Mouse (Mus musculus): ENCODE results near the gene Rps6kc1. TPM values are rescaled to one million over a fixed set of nuclear protein-coding genes. Genes with fewer than 3 reads are reported as not detected.

Gene Rps6kc1
- polyA plus RNA-seq, 3 experiments from 2014 or later, result 4.7 to 8.8 (median 8.8) TPM

DNA sequence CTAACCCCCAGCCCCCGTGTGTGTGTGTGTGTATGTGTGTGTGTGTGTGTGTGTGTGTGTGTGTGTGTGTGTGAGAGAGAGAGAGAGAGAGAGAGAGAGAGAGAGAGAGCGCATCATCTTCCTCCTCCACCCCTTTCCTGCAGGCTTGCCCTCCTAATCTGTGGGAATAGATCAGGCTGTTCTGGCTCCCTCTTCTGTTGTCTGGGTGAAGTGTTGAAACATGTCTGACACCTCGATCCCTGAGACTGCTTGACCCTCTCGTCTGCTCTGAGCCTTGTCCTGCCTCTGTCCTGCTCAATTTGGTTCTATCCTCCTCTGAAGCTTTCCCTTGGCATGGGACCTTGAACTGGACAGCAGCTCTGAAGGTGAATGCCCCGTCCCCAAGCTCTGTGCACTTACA, 149.8 kb downstream of the Rps6kc1 start:
- ATAC-seq, result no peak

DNA sequence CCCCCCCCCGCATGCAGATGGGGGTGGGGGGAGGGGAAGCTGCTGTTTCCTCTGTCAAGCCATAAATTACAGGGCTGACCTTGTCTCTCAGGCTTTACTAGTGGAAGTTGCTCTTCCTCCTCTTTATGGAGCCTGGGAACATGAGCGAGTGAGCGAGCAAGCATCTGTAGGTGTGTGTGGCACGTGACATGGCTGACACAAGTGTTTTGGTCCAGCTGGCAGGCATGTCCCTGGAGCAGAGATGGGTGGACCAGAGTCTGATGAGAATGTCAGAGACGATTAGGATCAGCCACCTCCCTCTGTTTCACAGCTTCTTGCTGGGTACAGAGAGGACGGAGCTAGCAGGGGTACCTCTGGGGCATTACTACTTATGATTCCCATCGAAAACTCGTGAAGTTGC, 153.7 kb downstream of the Rps6kc1 start:
- no peak for ATAC-seq

DNA sequence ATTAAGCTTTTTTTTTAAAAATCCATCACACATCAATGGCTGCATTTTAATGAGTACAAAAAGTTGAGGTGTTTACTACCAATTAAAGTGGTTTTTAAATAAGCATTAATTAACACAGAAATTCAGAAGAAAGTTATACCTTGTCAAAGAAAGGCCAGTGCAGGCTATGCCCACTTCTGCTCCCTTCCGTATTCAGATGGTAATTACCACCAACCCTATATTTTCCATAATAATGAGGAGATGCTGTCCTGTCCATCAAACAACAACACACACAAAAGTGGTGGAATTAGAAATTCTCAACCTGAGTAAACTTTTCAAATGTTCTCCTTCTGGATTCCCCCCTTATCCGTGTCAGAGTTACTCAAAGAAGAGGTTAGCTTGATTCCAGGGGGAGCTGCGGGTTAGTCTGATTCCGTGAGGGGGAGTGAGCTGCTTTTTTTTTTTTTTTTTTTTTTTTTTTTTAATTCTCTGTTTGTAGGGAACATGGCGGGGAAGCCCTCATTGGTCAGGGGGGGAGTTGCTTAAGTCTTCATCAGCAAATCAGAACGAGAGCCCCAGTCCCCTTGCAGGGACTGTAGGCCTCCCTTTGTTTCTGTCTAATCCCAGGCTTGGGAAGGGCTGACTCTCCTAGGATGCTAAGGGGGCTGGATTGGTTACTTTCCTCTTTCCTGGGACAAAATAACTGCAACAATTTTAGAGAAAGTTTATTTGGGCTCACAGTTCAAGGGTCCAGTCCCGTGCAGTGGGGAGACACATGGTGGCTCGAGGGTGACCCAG, 159.6 kb downstream of the Rps6kc1 start:
- no peak for ATAC-seq

DNA sequence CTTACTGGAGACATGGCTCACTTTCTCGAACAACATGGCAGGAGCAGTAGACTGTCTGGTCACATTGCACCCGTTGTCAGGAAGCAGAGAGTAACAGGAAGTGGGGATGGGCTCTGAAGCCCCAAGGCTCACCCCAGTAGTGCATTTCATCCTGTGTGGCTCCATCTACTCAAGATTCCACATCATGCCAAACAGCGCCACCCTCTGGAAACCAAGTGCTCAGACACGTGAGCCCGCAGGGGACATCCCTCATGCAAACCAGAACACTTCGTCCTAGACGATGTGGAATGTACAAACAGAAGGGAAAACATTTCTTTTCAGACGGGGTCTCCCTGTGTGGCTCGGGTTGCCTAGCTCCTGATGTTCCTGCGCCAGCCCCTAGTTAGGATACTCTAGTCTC, 162.6 kb downstream of the Rps6kc1 start:
- no peak for ATAC-seq

DNA sequence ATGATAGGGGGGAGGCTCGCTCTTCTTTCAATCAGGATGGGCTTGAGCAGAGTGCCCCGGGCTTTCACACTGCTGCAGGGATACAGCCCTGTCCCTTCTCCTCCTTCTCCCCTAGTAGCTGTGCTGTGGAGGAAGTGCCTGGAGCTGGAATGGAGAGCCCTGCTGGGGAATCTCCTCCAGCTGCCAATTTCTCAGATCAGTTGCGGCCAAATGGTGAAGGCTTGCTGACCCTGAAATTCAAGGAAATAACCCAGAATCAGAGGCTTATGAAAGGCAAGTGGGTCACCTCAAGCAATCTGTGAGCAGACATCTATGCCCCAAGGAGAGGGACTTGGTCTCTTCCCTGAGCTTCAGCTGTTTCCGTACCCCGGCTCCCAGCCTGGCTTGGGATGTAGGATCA, 170.1 kb downstream of the Rps6kc1 start:
- ATAC-seq, result no peak

- ATAC-seq, result no peak
Measured at GRCm38 (mm10) chr1:190732803-190733202, 178.8 kb downstream of the Rps6kc1 start.

- no peak for ATAC-seq
Measured at GRCm38 (mm10) chr1:190729516-190730088, 182.0 kb downstream of the Rps6kc1 start.

GRCm38 (mm10) chr1:190728111-190728651, 183.4 kb downstream of the Rps6kc1 start:
- no peak for ATAC-seq

DNA sequence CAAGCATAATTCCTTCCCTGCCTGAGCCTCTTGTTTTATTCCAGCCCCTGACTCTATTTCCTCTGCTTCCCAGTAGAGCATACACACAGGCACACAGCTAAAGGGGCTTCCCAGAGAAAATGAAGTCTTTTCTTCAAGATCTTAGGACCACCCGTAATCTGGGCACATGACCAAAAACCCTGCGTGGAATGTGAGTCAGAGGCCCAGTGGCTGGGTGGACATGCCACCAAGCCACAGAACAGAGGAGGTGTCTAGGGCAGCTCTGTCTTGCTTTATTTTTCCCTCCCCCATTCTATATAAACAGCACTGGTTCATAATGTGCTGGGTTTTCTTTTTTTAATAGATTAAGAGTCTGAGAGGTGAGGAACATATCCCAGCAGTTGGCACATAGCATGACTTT, 184.2 kb downstream of the Rps6kc1 start:
- ATAC-seq, result no peak

DNA sequence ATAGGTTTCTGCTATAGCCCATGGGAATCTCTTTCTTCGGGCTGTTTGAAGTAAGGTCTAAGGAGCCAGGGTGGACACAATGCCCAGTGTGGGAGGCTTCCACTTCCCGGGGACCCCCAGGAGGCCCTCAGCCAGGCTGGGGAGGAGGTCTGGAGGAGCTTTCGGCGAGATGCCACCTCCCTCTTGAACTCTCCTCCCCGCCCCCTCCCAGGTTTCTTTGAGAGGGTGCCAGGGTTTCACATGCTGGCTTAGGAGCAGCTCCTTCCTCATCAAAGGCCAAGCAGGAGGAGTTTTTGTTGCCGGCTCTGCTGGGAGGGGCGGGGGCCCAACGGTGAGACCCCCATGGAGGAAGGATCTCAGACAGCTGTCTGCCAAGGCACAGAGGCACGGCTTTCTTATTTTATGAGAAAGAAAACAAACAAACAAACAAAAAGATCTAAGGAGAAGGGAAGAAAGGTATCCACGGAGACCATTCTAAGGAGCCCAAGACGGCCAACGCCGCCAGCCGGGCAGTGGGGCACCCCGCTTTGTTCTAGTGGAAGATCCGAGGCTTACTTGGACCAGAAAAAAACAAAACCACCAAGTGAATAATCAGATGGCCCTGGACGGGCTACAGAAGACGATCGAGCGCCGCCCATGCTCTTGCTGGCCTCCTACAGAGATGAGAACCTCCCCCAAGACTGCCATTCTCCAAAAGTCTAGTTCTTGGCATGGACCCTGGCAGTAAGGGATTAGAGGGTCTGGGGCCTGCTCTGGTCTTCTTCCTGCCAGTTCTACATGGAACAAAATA, 186.8 kb downstream of the Rps6kc1 start:
- no peak for ATAC-seq

DNA sequence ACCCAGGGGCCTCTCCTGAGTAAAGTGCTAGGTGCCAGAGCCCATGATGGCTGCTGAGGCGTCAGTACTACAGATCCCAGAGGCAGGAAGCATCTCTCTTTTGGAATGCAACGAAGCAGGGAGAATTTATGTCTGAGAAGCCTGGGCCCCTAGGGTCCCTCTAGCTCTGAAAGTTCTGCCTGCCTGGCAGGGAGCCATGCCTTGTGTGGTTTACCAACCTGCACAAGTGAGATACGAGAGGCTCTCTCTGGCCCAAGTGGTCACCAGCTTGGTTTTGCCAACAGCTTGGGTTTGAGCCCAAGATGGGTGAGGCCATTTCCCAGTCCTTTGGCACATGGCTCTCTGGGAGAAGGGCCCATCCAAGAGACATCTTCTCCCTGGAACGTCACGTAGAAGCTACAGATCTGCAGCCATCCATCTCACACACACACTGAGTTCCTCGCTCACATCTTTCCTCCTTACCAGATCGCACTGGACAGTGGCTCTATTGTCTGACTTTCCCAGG, 187.6 kb downstream of the Rps6kc1 start:
- no peak for ATAC-seq

GRCm38 (mm10) chr1:190713848-190714247, 197.7 kb downstream of the Rps6kc1 start:
- no peak for ATAC-seq

GRCm38 (mm10) chr1:190697576-190697975, 214.0 kb downstream of the Rps6kc1 start:
- no peak for ATAC-seq

GRCm38 (mm10) chr1:190695589-190695988, 216.0 kb downstream of the Rps6kc1 start:
- no peak for ATAC-seq

DNA sequence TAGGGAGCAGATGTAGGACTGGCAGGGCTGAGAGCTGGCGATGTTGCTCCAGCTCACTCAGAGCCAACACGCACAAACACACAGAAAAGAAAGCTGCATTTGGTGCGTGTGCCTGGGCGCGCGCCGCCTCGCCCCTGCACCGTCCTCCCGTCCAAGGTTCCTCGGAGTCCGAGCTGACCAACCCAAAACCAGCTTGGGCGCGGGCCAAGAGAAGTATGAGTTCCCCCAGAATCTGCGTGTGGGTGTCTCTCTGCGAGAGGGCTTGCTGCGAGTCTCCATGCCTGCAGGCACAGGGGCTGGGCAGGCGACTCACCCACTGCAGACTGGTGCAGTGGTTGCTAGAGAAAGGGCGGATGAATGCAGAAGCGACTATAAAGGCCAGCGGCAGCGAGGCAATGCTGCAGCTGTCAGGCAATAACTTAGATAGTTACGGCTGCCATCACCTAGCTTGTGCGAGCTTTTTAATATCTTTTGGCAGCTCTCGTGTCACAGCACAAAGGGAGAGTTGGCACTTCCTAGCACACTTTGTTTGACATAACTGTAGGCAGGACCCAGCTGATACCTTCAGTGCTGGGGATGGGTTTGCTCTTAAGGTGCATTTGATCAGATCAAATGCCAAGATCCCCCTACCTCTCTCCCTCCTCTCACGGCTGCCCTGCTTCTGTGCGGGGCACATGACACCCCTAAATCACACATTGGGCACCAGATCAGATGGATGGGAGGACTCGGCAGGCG, 220.9 kb downstream of the Rps6kc1 start:
- ATAC-seq, result no peak

- ATAC-seq, result no peak
Measured at GRCm38 (mm10) chr1:190683060-190683459, 228.5 kb downstream of the Rps6kc1 start.

DNA sequence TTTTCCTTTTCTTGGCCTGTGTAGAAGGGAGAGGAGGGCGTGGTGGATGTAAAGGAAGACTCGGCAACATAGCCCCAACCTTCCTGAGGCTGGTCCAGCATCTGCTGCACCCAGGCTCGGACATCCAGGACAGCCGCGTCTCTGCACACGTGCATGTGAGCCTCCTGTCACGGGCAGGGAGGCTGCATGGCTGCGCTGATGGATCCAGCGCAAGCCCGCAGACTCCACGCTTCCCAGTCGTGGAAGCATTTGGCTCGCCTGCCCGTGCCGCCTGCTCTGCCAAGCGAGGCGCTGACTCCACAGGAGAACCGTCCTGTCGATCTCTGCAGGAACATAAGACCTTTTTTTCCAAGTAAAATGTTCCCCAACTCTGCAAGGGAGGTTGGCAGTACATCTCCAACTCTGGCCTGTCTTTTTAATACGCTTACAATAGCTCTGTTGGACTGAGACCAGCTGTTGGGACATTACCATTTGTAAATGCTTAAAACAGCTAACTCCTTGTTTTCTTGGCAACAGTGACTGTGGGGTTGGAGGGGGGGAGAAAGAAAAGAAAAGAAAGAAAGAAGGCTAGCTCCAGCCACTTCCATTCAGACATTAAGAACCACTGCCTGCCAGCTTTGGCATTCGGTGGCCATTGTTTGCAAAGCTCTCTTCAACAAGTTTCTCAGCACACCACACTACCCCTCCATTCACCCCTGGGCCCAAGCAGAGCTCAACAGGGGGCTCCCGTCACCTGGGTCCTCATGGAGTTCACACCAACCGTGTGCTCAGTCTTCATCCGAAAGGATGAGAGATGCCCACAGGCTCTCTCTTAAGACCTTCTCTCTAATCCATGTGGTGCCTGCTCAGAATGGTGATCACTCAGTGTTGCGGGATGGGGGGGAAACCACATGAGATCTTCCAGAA, 229.3 kb downstream of the Rps6kc1 start:
- ATAC-seq, result no peak

GRCm38 (mm10) chr1:190675455-190675854, 236.1 kb downstream of the Rps6kc1 start:
- no peak for ATAC-seq

DNA sequence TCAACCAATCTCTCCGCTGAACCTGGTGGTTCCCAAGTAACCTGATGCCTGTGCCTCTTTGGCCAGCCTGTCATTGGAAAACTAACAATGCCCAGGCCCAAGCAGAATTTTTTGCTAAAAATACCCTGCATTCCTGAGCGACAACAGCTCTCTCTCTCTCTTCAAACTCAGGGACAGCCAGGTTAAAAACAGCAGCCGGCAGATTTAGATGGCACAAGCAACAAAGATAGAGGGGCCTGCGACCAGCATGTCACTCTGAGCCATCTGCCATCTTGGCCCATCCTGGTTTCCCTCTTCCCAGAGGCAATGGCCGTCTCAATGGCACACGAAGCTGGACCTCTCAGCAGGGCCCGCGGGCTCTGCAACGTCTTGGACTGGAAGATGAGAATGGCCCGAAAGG, 242.5 kb downstream of the Rps6kc1 start:
- ATAC-seq, result no peak

GRCm38 (mm10) chr1:190667821-190668220, 243.7 kb downstream of the Rps6kc1 start:
- no peak for ATAC-seq

- no peak for ATAC-seq
Measured at GRCm38 (mm10) chr1:190667326-190667725, 244.2 kb downstream of the Rps6kc1 start.
